In genomic region chr17:5235057-5235456, GRCm38 (mm10) we compare ENCODE assay signal across 19 mouse cellular contexts.
A peak's percentile ranks its signal among the peaks of the same experiment; 100 is the strongest.
DNase-seq lines count a peak whose midpoint lies in the region; ATAC-seq lines count a peak whose summit lies in the region.
"Had no signal": no experiment of that assay in that cellular context is flagged by ENCODE, and none has a peak within 500 bp of the region (broad histone marks: within the 10 kb centered on the region; RNA-seq: fewer than 3 reads in every experiment).

No protein-coding gene starts in this region.

- DNase-seq in kidney, postnatal 10 days = no peak
- no peak for DNase-seq in embryonic facial prominence, embryonic 10.5 days (ENCODE audit: low spot score)
- peak; percentile 66 for DNase-seq in large intestine, adult 2 months (ENCODE audit: low read depth, low spot score)
- DNase-seq in right cerebral cortex, postnatal 25 days = no peak
- no peak for DNase-seq in thymus, postnatal 10 days (ENCODE audit: low spot score in 2 of 2)
- DNase-seq in ovary, postnatal 36 days (ENCODE audit: low spot score) = no peak
- DNase-seq: adrenal gland, adult 2 months; cerebellum, adult 11 months; cerebellum, postnatal 14 days; heart, adult 11 months; heart, postnatal 4 days; layer of hippocampus, adult 9-11 months; midbrain, embryonic 14.5 days; retina, postnatal 1 day; thymus, postnatal 4 days had no signal

- no peak for ATAC-seq in kidney, embryonic 14.5 days (ENCODE audit: low FRiP score, low TSS enrichment)
- ATAC-seq: hindbrain, embryonic 16.5 days had no signal

- WGBS in kidney, embryonic 14.5 days = 48% methylated on average over 9 of the region's 9 CpGs
- 68% methylated on average over 9 of the region's 9 CpGs for WGBS in embryonic facial prominence, embryonic 10.5 days
- WGBS in large intestine, adult 2 months = 20% methylated on average over 9 of the region's 9 CpGs

- H3K4me3 ChIP-seq in kidney, embryonic 14.5 days (ENCODE audit: low read length) = no peak overlapping the region
- no peak overlapping the region for H3K4me3 ChIP-seq in embryonic facial prominence, embryonic 10.5 days
- H3K4me3 ChIP-seq: forebrain, embryonic 10.5 days had no signal

- no peak overlapping the region for H3K4me2 ChIP-seq in kidney, embryonic 14.5 days (replicated peaks; ENCODE audit: low read depth, low read length)

- 0 out of 2 replicates have a peak overlapping the region, but pooled peaks have one; percentile 17 for H3K27ac ChIP-seq in kidney, embryonic 14.5 days (ENCODE audit: low read depth, low read length)
- H3K27ac ChIP-seq in embryonic facial prominence, embryonic 10.5 days (replicated peaks) = peak overlapping the region; percentile 37; the same call in 1 of the 2 replicates
- H3K27ac ChIP-seq: forebrain, embryonic 10.5 days; liver, embryonic 14.5 days had no signal

- peaks cover 34% of the 10 kb centered on the region; the same call in 1 of the 2 replicates for H3K4me1 ChIP-seq in kidney, embryonic 14.5 days (ENCODE audit: control insufficient read depth, insufficient read depth, low read length)
- H3K4me1 ChIP-seq in embryonic facial prominence, embryonic 10.5 days = peaks cover 84% of the 10 kb centered on the region

- peaks cover 3% of the 10 kb centered on the region; the same call in 1 of the 2 replicates for H3K36me3 ChIP-seq in kidney, embryonic 14.5 days (ENCODE audit: control insufficient read depth, insufficient read depth, low read length)
- H3K36me3 ChIP-seq in embryonic facial prominence, embryonic 10.5 days (replicated peaks) = no peaks in the 10 kb centered on the region
- H3K36me3 ChIP-seq: forebrain, embryonic 10.5 days had no signal

- no peak overlapping the region for H3K9ac ChIP-seq in kidney, embryonic 14.5 days (ENCODE audit: low read depth, low read length)
- H3K9ac ChIP-seq: liver, embryonic 14.5 days had no signal

- no peaks in the 10 kb centered on the region for H3K9me3 ChIP-seq in kidney, embryonic 14.5 days (ENCODE audit: control insufficient read depth, low read length)
- H3K9me3 ChIP-seq in embryonic facial prominence, embryonic 10.5 days = no peaks in the 10 kb centered on the region
- H3K9me3 ChIP-seq: forebrain, embryonic 10.5 days had no signal

- H3K27me3 ChIP-seq in kidney, embryonic 14.5 days (ENCODE audit: control insufficient read depth, insufficient read depth, low read length) = no peaks in the 10 kb centered on the region
- no peaks in the 10 kb centered on the region for H3K27me3 ChIP-seq in embryonic facial prominence, embryonic 10.5 days (replicated peaks; ENCODE audit: low read depth, poor library complexity, severe bottlenecking)
